Mouse (Mus musculus): ENCODE measurements around the gene Gm10057. TPM values are rescaled to one million over a fixed set of nuclear protein-coding genes. Genes with fewer than 3 reads are reported as not detected.
"Not testable (repeated sequence)": the region's sequence is repeated elsewhere in the genome, so short reads cannot be mapped to it uniquely, and the experiment has no call there.

Gm10057 gene
- total RNA-seq (2021) = not detected

DNA sequence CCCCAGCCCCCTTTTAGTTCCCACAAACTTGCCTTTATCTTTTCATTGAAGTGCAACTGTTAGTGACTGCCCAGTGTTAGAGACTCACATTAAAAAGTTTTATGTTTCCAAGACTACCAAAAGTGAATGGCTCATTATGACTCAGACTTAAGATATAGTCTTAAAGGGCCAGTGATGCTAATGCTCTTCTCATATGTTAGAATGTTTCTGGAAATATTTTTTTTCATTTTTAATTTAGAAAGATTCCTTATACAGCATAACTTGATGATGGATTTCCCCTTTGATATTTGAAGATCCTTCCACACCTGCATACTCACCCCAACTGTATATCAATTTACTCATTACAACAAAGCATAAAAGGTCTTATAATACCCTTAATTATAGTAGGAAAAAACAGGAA lies at the start of gene Gm10057:
Gene Gm10057, minus strand, starts transcription at position 101 of the 400 bp plus-strand sequence.
- DNase-seq (ENCODE audit: low spot score); intact Hi-C loops (cut with DNase I): not testable (repeated sequence)

DNA sequence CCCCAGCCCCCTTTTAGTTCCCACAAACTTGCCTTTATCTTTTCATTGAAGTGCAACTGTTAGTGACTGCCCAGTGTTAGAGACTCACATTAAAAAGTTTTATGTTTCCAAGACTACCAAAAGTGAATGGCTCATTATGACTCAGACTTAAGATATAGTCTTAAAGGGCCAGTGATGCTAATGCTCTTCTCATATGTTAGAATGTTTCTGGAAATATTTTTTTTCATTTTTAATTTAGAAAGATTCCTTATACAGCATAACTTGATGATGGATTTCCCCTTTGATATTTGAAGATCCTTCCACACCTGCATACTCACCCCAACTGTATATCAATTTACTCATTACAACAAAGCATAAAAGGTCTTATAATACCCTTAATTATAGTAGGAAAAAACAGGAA lies 21.1 kb downstream of the Gm10057 start, which contains the start of gene 4921511M17Rik:
Gene 4921511M17Rik, minus strand, starts transcription at position 101 of the 400 bp plus-strand sequence.
- intact Hi-C loops (cut with DNase I); DNase-seq (ENCODE audit: low spot score): not testable (repeated sequence)

DNA sequence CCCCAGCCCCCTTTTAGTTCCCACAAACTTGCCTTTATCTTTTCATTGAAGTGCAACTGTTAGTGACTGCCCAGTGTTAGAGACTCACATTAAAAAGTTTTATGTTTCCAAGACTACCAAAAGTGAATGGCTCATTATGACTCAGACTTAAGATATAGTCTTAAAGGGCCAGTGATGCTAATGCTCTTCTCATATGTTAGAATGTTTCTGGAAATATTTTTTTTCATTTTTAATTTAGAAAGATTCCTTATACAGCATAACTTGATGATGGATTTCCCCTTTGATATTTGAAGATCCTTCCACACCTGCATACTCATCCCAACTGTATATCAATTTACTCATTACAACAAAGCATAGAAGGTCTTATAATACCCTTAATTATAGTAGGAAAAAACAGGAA lies 42.3 kb downstream of the Gm10057 start, which contains the start of gene Samt1:
Gene Samt1, minus strand, starts transcription at position 101 of the 400 bp plus-strand sequence.
- DNase-seq (ENCODE audit: low spot score); intact Hi-C loops (cut with DNase I): not testable (repeated sequence)

Other genes starting within 250 kb of the Gm10057 start
- gene Spin2c, start 222.8 kb downstream of the Gm10057 start, total RNA-seq (2021) = not detected
- not detected for gene Samt1, start 42.4 kb downstream of the Gm10057 start, total RNA-seq (2021)
- not detected for gene 4921511M17Rik, start 21.2 kb downstream of the Gm10057 start, total RNA-seq (2021)
- gene Gm15140, start 65.6 kb upstream of the Gm10057 start, total RNA-seq (2021) = not detected